Mouse (Mus musculus): ENCODE data around the gene Ccdc151.

Ccdc151 gene

DNA sequence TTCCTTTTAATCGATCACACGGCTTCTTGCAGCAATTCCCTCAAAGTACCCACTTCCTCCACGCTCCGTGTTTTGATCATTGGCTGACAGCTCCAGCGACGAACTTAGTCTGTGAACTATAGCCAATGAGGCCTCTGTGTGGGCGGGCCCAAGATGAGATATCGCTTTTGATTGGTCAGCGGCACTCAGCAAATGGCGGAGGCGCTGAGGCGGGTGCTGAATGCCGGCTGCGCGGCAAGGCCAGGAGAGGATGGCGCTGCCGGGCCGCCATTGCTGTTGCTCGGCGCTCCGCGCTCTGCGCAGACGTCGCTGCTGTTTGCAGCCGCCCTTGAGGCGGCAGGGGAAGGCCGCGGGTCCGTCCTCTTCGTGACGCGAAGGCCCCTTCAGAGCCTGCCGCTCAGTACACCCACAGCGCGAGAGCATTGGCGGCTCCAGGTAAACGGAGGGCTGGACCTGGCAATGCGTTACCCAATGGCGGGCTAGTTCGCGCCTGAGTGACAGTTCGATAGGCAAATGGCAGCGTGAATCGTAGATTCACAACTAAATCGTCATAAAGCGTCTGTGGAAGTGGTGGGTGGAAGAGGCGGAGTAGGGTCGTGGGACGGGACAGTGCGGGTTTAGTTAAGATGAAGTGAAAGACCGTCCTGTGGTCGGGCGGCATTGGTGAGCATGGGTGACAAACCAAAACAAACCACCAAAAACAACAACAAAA is 46.7 kb downstream of the Ccdc151 start, which contains the start of gene Swsap1:
Gene Swsap1, plus strand, starts transcription at position 186 of the 712 bp plus-strand sequence.
- peak; percentile 96 to 97 for DNase-seq

DNA sequence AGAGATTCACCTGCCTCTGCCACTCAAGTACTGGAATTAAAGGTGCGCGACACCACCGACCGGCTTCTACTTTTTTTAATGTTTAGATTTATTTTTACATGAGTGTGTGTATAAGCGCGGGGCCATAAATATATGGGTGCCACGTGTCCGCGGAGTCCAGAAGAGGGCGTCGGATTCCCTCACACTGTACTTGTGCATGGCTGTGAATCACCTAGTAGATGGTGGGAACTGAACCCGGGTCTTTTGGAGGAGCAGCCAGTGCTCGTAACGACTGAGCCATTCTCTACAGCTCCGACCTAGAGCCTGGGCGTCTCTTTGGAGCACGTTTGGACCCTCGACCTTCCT is 47.2 kb downstream of the Ccdc151 start:
- DNase-seq: no peak

DNA sequence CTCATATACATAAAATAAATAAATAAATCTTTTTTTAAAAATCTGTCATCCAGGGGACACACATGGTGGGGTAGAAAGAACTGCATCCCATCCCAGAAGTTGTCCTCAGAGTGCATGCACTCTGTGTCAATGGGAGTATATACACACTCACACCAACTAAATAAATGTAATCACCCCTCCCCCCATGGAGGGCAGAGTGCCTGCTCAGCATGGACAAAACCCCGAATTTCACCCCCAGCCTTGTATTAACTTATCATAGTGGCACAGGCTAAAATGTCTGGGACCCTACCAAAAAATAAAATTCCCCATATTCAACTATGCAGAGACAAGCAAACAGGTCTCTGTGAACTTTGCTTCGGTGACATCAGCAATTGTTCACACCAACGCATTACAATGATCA is 47.8 kb downstream of the Ccdc151 start:
- no peak for DNase-seq

DNA sequence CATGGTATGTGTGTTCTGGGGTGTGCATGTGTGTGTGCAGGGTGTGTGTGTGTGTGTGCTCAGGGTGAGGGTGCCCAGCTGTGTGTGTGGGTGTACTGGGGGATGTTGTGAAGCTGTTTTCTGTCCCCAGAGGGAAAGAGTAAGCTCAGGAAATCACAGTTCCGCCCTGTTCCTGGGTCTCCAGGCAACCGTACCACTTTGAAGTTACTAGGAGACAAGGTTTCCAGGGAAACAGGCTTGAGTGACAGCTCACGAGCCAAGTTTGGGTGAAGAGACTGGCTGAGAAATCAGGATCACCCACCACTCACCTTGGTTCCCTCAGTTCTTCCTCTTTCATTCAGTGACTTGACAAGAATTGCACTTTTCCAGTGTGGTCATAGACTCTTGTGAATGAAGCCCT is 48.8 kb downstream of the Ccdc151 start:
- no peak for DNase-seq

DNA sequence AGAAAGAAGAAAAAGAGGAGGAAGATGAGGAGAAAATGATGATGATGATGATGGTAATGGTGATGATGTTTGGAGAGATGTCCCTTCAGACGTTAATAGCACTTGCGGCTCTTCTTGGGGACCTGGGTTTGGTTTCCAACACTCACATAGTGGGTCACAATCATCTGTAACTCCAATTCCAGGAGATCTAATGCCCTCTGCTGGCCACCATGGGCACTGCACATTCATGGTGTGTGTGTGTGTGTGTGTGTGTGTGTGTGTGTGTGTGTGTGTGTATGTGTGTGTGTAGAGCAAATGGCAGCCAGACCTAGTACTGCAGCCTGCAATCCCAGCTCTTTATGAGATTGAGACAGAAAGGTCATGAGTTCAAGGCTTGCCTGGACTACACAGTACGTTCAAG is 50.5 kb downstream of the Ccdc151 start:
- no peak for DNase-seq

DNA sequence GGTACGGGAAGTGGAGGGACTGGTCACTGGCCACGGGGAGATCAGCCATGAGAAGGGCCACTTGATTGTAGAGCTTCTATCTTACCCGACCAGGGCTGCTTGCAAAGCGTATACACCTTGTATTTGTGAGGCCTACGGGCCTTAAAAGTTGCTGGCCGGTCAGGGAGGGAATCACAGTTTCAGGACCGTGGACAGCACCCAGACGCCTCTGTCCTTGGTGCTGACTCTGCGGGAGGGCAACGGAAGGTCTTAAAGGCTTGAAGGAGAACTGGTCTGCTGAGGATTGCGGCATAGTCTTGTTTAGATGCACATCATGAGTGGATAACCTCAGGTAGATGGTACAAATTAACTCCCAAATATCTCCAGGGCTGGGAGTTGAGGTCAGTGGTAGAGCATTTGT is 52.1 kb downstream of the Ccdc151 start:
- DNase-seq: peak in 1 of 2 experiments; percentile 63

DNA sequence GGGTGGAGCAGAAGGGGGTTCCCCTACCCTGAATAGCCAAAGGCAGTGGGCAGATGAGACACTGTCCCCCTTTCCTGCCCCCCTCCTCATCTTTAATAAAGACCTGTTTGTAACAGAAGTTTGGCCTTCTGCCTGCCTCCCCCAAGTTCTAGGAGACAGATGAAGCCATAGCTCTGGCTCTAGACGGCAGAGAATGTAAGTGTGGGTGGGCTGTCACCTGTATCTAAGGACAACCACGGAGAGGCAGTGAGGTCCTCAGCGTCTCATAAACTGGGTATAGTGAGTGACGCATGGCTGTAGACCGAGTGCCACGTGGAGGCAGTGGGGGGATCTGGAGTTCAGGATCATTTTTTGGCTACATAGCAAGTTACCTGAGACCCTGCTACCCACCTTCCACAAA is 53.6 kb downstream of the Ccdc151 start:
- no peak for DNase-seq

DNA sequence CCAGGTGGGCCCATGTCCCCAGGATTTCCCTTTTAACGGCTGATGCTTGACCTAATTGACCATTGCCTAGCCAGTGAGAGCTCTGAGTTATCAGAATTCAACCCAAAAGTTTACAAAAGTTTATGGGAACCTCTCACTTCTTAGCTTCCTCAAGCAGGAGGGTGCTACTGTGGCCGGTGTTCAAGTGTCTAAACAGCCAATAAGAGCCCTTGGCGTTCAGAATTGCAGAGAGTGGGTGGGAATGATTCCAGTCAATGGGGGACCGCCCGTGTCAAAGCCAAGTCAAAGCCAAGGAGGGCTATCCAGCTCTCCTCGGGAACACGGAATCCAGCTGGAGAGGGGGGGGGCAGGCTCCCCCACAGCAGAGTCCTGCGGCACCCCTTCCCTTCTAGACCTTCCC is 54.3 kb downstream of the Ccdc151 start:
- no peak for DNase-seq

DNA sequence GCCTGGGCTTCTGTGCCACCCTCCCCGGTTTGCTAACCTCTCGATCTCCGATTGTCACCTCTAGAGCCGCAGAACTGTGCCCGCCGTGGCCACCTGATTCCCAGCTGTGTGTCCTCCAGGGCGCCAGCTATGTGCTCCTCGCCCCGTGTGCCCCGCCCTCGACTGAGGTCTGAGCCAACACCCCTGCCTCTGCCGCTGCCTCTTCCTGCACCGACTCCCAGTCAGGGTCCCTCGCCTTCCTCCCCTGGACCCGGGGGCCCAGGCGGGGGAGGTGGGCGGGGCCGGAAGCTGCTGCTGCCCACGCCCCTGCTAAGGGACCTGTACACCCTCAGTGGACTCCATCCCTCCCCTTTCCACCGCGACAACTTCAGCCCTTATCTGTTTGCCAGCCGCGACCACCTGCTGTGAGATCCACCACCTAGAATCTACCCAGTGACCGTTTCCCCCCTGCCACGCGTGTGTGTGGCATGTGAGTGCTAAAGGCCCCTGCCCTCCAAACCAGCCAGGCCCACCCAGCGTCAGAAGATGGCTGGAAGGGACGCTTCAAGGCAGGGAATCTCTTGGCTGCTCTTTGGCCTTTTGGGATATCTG is 54.8 kb downstream of the Ccdc151 start:
- no peak for DNase-seq

DNA sequence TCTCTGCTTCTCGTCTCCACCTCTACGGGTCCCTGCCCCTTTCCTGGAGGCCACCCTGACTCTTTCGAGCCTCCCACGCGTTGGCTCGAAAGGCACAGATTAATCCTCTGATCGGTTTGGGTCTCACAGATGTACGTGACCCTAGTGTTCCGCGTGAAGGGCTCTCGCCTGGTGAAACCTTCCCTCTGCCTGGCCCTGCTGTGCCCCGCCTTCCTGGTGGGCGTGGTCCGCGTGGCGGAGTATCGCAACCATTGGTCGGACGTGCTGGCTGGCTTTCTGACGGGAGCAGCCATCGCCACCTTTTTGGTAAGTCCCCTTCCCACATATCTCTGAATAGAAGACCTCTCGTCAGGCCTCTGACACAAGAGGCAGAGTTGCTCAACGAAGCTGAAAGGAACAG is 58.2 kb downstream of the Ccdc151 start:
- no peak for DNase-seq

DNA sequence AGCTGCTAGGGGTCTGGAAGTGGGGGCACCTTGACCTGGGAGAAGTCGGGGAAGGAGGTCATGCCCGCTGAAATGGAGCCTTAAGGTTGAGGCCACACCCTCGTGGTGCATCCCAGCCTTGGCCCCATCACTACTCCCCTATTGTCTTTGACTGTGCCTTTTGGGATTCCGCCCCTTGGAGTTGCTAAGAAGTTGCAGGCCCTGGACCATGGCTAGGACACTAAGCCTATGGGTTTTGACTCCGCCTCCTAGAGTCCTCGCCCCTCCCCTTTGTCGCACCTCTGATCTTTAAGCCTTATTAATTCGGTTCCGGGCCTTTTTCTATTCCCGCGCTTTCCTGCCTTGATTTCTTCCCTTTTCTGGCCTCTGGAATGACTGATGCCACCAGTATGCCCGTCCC is 58.8 kb downstream of the Ccdc151 start:
- no peak for DNase-seq

DNA sequence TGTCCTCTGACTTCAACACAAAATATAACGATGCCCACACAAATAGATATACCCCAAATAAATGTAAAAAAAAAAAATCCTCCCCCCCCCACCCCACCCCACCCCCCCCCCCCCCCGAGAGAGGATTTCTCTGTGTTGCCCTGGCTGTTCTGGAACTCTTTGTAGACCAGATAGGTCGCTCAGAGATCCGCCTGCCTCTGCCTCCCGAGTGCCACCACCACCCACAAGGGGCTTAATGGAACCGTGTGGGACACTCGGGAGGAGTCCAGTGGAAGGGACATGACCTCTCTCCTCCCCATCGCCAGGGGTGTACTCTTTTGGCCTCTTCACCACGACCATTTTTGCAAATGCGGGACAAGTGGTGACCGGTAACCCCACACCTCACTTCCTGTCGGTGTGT is 59.4 kb downstream of the Ccdc151 start:
- no peak for DNase-seq

Measured in spleen, adult 18-20 months (tissue).